Comparison of ENCODE assay signal across 12 mouse cellular contexts in genomic region chr5:91559711-91560110, GRCm38 (mm10).
"Had no signal": no experiment of that assay in that cellular context is flagged by ENCODE, and none has a peak within 500 bp of the region (broad histone marks: within the 10 kb centered on the region; RNA-seq: fewer than 3 reads in every experiment).

No protein-coding gene starts in this region.

- H3K27me3 ChIP-seq: kidney, embryonic 15.5 days; limb, embryonic 15.5 days; midbrain, embryonic 12.5 days; neural tube, embryonic 13.5 days had no signal

- H3K36me3 ChIP-seq: kidney, embryonic 15.5 days; limb, embryonic 15.5 days; midbrain, embryonic 12.5 days; neural tube, embryonic 13.5 days had no signal

- H3K4me3 ChIP-seq: kidney, embryonic 15.5 days; limb, embryonic 15.5 days; midbrain, embryonic 12.5 days; neural tube, embryonic 13.5 days had no signal

- H3K9ac ChIP-seq: kidney, embryonic 15.5 days; limb, embryonic 15.5 days; liver, embryonic 14.5 days; midbrain, embryonic 12.5 days; neural tube, embryonic 13.5 days had no signal

- H3K4me1 ChIP-seq: kidney, embryonic 15.5 days; midbrain, embryonic 12.5 days; neural tube, embryonic 13.5 days had no signal

- H3K27ac ChIP-seq: kidney, embryonic 15.5 days; limb, embryonic 15.5 days; liver, embryonic 14.5 days; midbrain, embryonic 12.5 days; neural tube, embryonic 13.5 days had no signal

- H3K4me2 ChIP-seq: kidney, embryonic 15.5 days; limb, embryonic 15.5 days; midbrain, embryonic 12.5 days; neural tube, embryonic 13.5 days had no signal

- DNase-seq: kidney, postnatal 14 days; lung, adult 18-20 months; retina, postnatal 1 day; right cerebral cortex, postnatal 4 days; spleen, adult 18-20 months; thymus, adult 18-20 months; thymus, postnatal 14 days had no signal

- H3K9me3 ChIP-seq: kidney, embryonic 15.5 days; limb, embryonic 15.5 days; midbrain, embryonic 12.5 days; neural tube, embryonic 13.5 days had no signal
